Mouse (Mus musculus): ENCODE data around the gene Rapgef1. TPM values are rescaled to one million over a fixed set of nuclear protein-coding genes. Genes with fewer than 3 reads are reported as not detected.

The Rapgef1 gene
- polyA plus RNA-seq, 1 experiment: 52.4 TPM

DNA sequence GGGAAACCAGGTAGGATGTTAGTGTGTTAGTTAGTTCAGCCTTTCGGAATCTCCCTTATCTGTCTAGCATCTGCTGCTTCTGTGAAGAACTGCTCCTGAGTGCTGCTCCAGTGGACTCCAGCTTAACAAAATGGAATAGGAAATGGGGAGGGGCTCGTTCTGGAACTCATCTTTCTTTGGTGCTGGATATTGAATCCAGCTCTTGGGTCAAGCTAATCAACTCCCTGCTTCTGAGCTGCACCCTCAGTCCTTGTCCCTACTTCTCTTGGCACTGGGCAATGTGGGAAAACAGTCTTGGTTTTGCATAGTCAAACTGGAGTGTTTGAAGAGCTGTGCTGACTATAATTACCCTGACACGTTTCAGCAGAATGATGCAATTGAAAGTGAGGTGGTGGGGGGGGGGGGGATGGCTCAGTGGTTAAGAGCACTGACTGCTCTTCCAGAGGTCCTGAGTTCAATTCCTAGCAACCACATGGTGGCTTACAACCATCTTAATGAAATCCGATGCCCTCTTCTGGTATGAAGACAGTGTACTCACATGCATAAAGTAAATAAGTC lies 25.6 kb downstream of the Rapgef1 start:
- DNase-seq (ENCODE audit: low read depth): no peak

DNA sequence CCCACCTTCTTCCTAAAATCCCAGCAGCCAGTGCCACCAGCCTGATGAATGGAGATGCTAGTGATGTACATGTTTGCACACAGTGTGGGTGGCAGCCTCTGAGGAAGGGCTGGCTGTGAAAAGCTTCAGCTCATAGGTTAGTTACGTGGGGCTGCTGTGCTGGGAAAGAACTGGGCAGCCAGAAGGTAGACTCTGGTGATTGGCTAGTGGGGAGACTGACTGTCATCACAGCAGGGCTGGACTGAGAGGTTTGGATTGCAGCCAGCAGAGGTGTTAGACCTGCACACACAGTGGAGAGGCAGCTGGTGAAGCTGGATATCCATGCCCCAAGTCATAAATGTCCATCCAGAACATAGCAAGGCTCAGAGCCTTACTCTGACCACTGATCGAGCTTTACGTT lies 27.1 kb downstream of the Rapgef1 start:
- DNase-seq (ENCODE audit: low read depth): no peak

DNA sequence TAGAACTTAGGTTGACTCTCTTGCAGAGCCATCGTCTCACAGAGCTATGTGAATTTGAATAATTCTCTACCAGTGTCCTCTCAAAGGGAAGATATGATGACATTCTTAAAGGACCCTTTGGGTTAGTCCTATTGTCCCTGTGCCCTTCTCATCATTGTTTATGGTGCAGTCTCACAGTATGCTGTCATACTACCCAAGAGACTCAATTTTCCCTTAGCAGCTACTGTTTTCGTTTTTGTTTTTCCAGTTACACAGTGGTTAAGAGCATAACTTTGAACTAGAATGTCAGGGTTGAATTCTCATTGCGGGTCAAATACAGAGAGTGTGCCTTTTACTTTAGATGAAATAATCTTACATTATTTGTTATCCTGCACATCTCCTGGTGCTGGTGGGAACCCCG lies 27.6 kb downstream of the Rapgef1 start:
- no peak for DNase-seq (ENCODE audit: low read depth)

DNA sequence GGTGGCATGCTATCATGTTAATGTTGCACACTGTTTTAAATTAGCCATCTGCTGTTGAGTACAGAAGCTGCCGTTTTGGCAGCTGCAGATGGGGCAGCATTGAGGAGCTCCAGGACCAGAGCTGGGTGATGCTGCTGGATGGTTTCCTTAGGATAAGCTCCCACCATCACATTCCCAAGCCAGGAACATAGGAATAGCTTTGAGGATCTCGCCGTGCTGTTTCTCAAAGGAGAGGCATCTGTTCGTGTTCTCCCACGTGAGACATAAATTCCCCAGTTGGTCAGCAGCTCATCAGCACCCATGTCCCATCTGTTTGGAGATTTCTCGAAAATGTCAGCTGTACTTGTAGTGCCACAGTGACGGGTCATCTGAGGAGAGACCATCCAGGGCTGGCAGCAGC lies 28.3 kb downstream of the Rapgef1 start:
- no peak for DNase-seq (ENCODE audit: low read depth)

DNA sequence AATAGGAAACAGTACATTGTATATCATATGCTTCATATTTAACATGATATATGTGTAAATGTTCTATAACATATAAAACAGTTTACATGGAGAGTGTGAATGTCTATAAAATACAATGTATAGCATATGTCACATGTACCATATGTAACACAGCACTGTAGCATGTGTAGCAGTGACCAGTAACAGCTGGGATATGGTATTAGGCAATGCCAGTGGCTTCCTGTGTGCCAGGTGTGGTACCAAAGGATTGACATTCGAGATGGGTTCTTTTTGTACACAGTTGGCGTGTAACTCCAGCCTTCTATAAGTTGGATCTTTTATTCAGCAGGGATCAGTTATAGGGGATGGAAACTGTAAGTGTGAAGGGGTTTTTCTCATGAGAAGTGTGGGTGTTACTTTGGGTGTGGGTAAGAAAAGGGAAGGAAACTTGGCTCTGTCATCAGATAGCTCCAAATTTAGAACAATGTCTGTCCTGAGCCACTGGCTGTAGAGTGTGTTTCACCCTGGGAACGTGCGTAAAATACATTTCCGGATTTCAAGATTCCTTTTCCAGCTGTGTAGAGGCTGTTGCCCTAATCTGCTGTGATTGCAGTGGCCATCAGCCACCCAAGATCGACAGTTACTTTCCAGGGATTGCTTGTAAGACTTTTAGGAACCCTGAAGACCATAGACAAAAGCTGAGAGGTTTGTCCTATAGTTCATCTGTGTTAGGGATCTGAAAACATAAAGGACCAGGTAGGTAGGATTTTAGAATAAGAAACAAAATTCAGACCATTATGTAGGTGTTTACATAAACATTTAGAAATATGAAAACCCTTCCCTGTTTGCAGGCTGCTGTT lies 29.7 kb downstream of the Rapgef1 start:
- no peak for DNase-seq (ENCODE audit: low read depth)

DNA sequence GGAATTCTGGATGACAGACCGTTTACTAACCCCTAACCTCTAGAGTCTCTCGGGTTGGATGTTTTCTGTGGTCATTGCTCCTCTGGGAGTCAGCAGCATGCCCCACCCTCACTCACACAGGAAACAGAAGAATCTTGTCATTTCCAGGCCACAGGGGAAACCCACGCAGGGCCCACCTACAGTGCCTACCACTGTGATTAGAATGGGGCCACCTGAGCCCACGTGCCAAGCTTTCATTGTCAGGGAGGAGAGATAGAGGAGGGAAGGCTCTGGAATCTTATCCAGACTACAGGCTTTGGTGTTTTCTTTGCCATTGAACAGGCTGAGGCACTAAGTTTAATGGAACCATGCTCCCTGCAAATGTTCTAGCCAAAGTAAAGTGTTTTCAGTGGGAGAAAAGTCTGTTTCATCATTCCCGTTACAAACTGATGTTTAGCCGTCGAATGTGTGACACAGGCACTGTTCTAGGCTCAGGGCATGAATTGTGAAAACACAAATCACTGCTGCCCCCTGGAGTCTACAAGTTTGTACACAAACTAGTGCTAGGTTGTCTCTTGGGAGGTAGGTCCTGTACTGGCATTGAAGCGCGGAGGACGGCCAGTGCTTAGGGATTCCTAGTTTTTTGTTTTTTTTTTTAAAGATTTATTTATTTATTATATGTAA lies 30.4 kb downstream of the Rapgef1 start:
- DNase-seq (ENCODE audit: low read depth): no peak

DNA sequence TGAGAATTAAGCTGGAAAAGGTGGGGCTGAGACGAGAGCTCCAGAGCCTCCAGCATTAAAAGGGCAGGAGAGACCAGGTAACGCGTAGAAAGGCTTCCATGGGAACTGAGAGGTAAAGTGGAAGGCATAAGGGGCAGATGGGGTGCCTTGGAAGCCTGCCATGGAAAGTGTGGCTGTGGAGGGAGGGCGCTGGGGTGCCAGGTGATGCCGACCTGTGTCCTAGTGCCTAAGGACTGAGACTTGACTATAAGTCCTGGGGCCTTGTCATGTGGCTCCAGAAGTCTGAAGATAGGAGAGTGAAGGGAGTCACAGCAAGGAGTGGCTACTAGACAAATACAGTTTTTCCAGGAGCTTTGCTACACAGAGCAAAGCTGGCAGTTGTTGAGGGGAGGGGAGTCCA lies 32.4 kb downstream of the Rapgef1 start:
- DNase-seq (ENCODE audit: low read depth): no peak

DNA sequence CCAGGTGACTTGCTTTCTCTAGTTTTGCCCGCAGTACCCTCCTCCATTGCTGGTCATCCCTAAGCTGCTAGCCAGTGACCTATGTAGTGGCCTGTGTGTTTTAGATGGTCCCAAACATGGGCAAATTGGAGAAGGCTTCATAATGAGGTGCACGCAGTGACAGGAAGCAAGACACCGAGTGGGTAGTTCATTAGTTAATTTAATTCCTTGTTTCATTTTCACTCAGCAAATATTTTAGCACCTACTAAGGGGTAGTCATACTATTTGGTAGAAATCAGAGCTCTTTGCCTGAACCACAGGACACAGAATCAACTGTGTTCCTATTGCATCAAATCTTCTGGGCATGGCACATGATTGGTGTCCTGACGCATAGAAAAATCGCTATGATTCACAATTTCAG lies 35.9 kb downstream of the Rapgef1 start:
- DNase-seq (ENCODE audit: low read depth): no peak

DNA sequence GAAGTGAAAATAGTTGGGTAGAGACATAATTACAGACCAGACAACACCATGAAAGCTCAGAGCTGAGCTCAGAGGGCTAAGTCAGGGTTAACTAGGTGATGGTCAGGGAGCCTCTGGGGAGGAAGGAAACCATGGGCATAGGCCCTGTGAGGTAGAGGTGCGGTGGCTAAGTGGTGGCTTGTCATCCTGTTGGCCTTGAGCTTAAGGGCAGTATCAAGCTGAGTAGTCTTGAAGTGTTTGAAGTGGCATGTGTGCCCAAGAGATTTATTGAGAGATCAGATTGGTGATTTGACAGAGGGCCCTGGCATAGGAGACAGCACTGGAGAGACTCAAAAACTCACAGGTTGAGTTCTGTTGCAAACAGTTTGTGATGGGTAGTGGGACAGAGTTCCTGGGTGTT lies 36.6 kb downstream of the Rapgef1 start:
- no peak for DNase-seq (ENCODE audit: low read depth)

DNA sequence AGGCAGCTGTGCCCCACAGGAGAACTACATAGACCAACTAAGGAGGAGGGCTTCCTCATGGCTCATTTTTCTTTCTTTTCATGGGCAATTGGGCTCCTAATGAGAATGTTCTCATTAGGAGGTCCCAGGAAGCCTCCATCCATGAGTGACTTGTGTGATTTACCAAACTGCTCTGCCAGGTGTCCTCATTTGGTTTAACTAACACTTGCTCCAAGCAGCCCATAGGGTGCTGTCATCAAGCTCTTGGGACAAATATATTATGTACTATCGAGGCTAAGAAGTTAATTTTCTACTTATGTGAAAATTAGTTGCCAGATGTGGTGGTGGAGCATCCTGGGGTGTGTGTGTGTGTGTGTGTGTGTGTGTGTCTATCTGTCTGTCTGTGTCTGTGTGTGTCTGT lies 37.6 kb downstream of the Rapgef1 start:
- no peak for DNase-seq (ENCODE audit: low read depth)

DNA sequence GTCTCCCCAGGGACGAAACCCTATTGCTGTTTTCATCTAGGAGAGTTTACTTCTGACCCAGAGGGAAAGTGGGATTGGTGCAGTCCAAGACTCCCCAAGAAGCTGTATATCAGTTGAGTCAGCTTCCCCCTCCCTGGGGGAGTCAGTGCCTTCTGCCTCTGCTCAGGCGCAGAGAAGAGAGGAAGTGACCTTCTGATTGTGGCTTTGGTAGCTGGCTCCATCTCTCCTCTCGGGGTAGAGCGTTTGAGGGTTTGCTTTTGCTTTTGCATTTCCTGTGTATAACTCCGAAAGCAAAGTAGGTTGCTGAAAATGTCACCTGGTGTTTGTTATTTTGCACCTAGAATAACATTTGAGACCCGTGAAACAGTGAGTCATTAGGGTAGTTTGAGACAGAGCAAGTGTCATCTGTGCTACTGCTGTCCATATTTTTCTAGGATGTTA lies 42.3 kb downstream of the Rapgef1 start:
- DNase-seq (ENCODE audit: low read depth): no peak

DNA sequence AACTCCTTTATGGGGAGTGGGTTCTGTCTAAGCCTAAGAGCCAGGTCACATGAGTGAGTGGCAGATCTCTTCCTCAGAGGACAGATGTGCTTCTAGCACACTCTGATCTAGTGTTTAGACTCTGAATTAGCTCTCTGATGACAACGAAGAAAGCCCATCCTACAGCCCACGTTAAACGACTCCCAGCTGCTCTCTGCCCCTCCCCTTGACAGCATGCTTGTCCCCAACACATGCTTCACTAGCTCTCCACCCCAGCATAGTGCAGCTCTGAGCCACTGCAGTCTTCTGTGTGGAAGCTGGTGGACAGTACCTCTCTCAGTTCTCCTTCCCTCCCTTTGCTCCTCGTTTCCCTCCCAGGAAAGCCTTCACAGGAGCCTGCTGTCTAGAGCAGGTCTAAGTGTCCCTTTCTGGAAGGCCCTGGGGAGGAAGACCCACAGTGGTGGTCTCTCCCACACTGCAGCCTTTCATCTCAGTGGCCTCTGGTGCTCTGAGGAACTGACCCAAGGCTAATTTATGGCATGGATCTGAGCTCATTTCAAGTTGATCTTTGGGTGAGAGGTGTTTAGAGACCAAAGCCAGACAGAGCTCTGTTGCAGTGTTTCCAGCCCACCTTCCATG lies 43.8 kb downstream of the Rapgef1 start:
- no peak for DNase-seq (ENCODE audit: low read depth)

DNA sequence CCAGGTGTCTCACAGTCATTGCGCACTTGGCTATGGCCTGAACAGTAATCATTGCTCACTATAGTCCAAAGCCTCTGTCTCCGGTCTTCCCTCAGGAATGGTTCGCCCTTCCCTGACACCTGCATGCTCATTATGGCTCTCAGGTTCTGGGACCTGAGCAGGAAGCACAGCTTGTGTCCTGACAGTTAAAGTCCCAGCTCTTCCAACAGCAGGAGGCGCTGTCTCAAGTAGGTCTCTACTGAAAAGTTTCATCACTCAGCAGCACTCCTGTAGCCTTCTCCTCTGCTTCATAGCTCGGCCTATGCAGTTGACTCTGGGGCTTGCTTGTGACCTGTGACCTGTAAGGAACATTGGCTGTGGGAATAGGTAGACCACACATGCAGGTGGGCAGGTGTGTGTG lies 45.9 kb downstream of the Rapgef1 start:
- DNase-seq (ENCODE audit: low read depth): no peak

DNA sequence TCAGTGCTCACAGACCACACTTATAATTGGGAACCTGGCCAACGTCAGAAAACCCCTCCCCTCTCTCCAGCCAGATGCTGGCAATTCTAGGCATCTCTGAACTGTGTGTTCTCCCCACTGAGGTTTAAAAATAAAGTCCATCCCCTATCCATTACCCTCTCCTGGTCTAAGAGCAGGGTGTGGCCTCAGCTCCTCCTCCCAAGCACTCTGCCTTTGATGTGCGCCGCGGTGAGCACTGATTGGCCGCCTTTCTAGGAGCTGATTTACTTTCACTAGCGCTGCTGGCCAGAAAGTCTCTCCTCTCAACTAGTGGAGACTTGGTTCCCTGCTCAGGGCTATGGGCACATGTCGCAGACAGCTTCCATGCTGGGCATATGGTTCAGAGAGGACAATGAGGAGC lies 47.1 kb downstream of the Rapgef1 start:
- DNase-seq (ENCODE audit: low read depth): no peak

DNA sequence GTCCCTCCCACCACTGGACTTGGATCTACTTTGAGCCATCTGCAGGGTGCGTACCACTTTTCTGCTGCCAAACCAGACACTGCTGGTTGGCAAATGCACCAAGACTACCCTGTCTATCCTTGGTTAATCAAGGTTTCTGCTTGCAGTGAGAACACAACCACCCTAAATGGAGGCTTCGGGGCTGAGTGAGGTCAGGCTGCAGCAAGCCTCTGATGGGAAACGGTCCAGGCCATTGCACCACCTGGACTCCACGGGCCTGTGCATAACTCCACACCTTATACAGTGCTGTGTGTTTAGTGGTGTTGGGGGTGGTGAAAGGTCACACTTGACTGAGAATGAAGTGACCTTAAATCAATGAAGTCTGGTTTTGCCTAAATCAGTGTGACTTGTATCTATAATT lies 47.6 kb downstream of the Rapgef1 start:
- DNase-seq (ENCODE audit: low read depth): no peak

DNA sequence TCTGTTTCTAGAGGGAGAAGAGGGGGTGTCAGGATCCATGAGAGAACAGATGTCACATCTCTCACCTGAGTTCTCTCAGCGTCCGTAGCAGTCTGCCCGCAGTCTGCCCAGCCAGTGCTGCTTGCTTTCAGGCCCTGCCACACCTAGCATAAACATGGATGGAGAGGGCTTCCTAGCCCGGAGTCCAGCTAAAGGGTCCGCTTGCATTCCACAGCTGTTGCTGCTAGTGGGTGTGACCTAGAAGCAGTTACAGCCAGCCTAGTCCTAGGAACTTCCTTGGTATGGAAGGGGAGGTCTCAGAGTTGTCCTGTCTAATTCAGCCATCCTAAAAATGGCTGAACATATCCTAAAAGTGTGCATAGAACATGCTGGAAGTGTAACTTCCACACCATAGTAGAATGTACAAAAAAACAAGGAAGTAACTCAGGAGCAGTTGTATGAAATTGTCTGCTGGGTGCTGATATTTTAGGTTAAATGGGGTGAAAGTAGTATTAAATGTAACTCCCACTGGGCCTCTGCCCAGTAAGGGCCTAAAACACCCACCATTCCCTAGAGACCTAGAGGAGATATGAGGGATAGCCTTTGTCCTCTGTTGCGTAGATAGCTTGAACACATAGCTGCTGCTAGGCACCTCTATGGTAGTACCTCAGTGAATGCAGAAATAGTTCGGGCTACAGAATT lies 48.6 kb downstream of the Rapgef1 start:
- no peak for DNase-seq (ENCODE audit: low read depth)

DNA sequence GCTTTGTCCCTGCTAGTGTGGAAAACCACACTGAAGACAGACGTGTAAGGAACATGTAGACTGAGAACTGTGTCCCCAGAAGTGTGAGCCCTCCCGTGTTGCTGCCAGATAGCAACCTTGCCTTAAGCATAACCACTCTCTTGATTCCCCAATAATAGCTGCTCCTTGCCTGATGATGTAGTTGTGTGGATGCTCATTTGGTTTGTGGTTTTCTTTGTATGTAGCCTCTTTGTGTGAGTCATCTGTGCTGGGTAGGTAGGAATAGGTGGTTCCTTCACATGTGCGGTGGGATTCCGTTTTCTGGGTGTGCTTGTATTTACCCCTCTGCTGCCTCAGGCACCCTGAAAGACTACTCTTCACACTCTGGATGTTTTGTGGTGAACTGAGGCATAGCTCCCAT lies 49.4 kb downstream of the Rapgef1 start:
- DNase-seq (ENCODE audit: low read depth): no peak

DNA sequence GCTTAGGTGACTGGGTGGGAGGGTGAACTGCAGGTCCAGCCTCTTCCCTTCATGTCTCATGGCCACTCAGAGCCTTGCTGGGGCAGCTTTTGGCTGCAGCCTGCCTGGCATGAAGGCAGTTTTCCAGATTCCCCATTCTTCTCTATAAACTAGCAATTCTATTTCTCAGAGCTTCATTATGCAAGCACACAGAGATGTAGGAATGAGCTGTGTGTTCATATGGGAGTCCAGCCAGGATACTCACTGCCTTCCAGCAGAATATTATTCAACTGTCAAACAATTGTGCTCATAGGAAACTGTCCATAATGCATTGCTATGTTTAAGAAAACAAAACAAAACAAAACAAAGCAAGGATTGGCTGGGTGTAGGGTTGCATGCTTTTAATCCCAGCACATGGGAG lies 50.2 kb downstream of the Rapgef1 start:
- DNase-seq (ENCODE audit: low read depth): no peak

DNA sequence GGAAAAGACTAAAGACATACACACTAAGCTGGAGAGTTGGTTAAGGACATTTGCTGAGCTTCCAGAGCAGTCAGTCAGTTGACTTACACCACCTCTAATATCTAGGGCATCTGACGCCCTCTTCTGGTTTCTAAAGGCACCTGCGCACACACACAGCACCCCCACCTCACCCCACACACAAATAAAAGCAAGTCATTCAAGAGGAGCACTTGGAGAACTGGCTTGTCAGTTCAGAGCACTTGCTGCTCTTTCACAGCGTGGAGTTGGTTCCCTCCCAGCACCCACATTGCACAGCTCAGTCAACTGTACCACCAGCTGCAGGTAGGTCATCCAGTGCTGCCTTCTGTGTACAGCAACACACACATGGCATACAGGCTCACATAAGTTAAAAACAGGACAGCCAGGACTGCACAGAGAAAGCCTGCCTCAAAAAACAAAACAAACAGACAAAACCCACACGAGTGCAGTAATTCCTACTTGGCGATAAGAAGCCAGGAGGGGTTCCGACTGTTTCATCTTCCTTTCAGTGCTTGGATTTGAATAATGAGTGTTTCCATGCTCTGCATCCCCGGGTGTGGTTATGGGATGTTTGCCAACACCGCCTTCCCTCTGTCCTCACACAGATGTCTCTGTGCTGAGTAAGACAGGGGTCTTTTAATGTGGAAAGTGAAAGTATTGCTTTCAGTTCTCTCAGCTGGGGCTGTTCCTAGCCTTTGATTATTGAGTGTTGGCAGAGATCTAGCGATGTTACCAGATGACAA lies 50.9 kb downstream of the Rapgef1 start:
- no peak for DNase-seq (ENCODE audit: low read depth)

DNA sequence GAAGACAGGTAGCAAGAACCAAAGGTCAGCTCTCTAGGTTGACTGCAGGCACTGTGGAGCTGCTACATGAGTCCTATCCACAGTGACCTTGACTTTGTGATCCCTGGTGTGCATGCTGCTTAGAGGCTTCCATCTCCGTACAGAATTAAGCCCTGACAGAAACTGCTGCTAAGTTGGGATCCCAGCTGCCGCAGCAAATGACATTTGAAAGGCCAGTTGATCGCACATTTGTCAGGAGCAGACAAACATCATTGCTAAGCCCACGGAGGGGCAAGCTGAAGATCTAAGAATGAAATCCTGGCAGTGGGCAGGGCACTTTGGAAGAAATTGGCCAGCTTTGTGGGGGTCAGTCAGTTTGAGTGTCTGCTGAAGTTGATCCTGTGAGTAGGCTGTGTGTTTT lies 51.9 kb downstream of the Rapgef1 start:
- no peak for DNase-seq (ENCODE audit: low read depth)

DNA sequence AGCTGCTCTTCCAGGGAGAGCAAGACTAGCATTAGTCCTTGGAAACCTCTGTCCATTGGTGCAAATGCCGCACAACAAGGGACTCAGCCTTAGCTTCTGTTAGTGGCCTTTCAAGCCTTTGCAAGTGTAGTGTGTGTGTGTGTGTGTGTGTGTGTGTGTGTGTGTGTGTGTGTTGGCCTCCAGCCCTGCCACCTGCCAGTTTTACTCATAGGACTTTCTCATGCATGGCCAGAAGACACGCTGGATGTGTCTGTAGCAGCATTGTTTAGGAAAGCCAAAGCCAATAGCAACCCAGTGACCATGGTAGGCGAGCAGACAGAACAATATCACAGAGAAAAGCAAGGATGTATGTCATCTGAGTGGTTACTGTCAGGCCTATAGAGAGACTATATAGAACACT lies 52.3 kb downstream of the Rapgef1 start:
- no peak for DNase-seq (ENCODE audit: low read depth)
